Mouse (Mus musculus) G1E (cell line): Measurements from ENCODE around the gene Igsf6. TPM values are rescaled to one million over a fixed set of nuclear protein-coding genes. Genes with fewer than 3 reads are reported as not detected.

Experiments
- ATAC-seq: 2 replicates; pipeline ENCODE4 v1.8.0; 2016; ENCODE audit warnings: mild to moderate bottlenecking; ENCODE audit not compliant: insufficient number of reproducible peaks, poor library complexity, low FRiP score, severe bottlenecking; ENCODE audit errors: extremely low read depth
- DNase-seq: peaks from one replicate; pipeline ENCODE4 v3.0.0; 2012; ENCODE audit warnings: low spot score
- H3K27me3 ChIP-seq: 2 replicates; pipeline ENCODE4 v1.6.1; 2012; ENCODE audit warnings: mild to moderate bottlenecking, low read length, inconsistent platforms; ENCODE audit not compliant: insufficient read depth
- H3K36me3 ChIP-seq: replicated peaks from 2 replicates; pipeline ENCODE3; 2012; ENCODE audit warnings: mild to moderate bottlenecking, inconsistent platforms
- H3K4me1 ChIP-seq: 2 replicates; pipeline ENCODE4 v1.6.1; 2012; ENCODE audit warnings: low read depth, low read length, inconsistent platforms, mixed read lengths; ENCODE audit not compliant: insufficient read depth
- H3K4me3 ChIP-seq: 2 replicates; pipeline ENCODE4 v1.5.1; 2012; ENCODE audit warnings: low read depth, mild to moderate bottlenecking, inconsistent platforms, low read length, moderate library complexity, mixed read lengths
- H3K9me3 ChIP-seq: replicated peaks from 2 replicates; pipeline ENCODE4 v1.6.1; 2012; ENCODE audit warnings: inconsistent platforms
- CTCF ChIP-seq: IDR thresholded peaks from 2 replicates; pipeline ENCODE4 v1.5.1; 2012; ENCODE audit warnings: low read depth, low read length, inconsistent platforms, mixed read lengths
- GATA1 ChIP-seq: IDR thresholded peaks from 2 replicates; pipeline ENCODE4 v1.6.1; 2012; ENCODE audit warnings: borderline replicate concordance, low read length, inconsistent platforms, mixed read lengths
- GATA2 ChIP-seq: IDR thresholded peaks from 2 replicates; pipeline ENCODE4 v1.6.1; 2012; ENCODE audit warnings: low read depth, low read length, inconsistent platforms, borderline replicate concordance
- POLR2AphosphoS5 ChIP-seq: IDR thresholded peaks from 2 replicates; pipeline ENCODE4 v1.6.1; 2012; ENCODE audit warnings: low read depth, low read length, inconsistent platforms; ENCODE audit not compliant: insufficient replicate concordance
- TAL1 ChIP-seq: conservative IDR thresholded peaks from 2 replicates; pipeline ENCODE4 v1.6.1; 2012; ENCODE audit warnings: low read depth, low read length, inconsistent platforms, mixed read lengths
- polyA plus RNA-seq: library from polyadenylated mRNA; stranded (reverse); fragments of >175 nt; gene quantifications from 2 replicates; pipeline ENCODE4 v1.2.3, GENCODE M21; 2012
- total RNA-seq, 2 experiments: library from RNA; stranded (forward) in 1 of 2; stranded (reverse) in 1 of 2; fragments of 200-1000 nt in 1 of 2; fragments of >200 nt in 1 of 2; fragmentation: Nextera tagmentation in 1 of 2; gene quantifications; 2 replicates each; pipeline ENCODE4 v1.2.3; 2014 to 2017

The Igsf6 gene
- total and polyA plus RNA-seq, 3 experiments, result 0.07 to 0.33 TPM; not detected in 1

DNA sequence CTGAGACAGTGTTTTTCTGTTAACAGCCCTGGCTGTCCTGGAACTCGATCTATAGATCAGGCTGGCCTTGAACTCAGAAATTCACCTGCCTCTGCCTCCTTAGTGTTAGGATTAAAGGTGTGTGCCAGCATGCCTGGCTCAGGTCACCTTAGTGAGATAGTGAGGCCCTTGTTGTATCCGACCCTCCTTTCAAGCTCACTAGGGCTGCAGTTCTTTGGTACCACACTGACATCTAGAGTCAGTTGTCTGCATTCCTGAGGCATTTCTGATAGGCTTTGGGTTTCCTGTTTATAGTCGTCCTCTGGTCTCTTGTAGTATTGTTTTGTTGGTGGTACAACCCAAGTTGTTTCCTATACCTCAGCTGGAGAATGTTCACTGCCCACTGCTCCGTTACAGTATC is 10.1 kb downstream of the Igsf6 start:
- no peak for ATAC-seq
- Histone ChIP-seq H3K9me3 (peaks cover 5% of the 10 kb centered on the region; the same call in 1 of the 2 replicates), H3K27me3 (no peaks in the 10 kb centered on the region), H3K4me1 (no peaks in the 10 kb centered on the region), H3K4me3 (no peak overlapping the region), H3K36me3 (peaks cover 77% of the 10 kb centered on the region)
- no peak for TF ChIP-seq GATA2
- no peak for TF ChIP-seq CTCF
- no peak for TF ChIP-seq POLR2AphosphoS5
- TF ChIP-seq TAL1, result no peak
- TF ChIP-seq GATA1, result no peak
- DNase-seq, result no peak

DNA sequence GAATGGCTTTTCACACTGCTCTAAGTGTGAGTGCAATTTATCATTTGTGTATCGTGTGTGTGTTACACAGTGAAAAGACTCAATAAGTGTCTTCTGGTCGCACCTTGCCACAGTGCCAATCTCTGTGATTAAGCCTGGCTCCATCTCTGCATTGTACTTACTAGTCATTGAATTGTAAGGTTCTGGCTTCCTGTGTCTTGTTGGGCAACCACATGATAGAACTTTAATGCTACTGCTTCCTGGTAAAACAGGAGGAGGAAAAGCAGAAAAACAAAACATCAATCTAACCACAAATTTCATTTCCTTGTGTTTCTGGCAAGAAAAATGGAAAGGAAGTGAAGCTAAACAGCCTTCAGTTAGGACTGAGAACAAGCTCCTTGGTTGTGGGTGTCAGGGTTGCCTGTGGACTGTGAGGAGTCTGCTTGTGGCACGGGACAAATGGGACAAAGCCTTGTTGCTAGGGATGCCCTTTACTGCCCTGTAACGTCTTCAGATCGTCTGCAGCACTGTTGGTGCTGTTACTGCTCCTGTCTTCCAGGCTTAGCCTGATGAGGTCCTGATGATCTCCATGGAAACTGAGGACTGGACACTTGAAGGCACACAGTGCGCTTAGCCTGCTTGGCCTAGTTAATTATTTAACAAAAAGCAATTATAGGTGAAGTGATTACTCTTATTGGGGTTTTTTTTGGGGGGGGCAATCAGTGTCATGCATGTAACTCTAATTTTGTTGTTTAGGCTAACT is 14.7 kb downstream of the Igsf6 start:
- DNase-seq (no peak), ATAC-seq (no peak)
- no peaks in the 10 kb centered on the region; the same call in 1 of the 2 replicates for H3K4me1 ChIP-seq
- H3K36me3 ChIP-seq, result peaks cover 83% of the 10 kb centered on the region
- no peaks in the 10 kb centered on the region for H3K27me3 ChIP-seq
- H3K4me3 ChIP-seq, result no peak overlapping the region
- no peak for TF ChIP-seq GATA1
- TF ChIP-seq POLR2AphosphoS5, result no peak
- TF ChIP-seq GATA2, result no peak
- TF ChIP-seq CTCF, result no peak
- TF ChIP-seq TAL1, result no peak
- H3K9me3 ChIP-seq, result no peaks in the 10 kb centered on the region

DNA sequence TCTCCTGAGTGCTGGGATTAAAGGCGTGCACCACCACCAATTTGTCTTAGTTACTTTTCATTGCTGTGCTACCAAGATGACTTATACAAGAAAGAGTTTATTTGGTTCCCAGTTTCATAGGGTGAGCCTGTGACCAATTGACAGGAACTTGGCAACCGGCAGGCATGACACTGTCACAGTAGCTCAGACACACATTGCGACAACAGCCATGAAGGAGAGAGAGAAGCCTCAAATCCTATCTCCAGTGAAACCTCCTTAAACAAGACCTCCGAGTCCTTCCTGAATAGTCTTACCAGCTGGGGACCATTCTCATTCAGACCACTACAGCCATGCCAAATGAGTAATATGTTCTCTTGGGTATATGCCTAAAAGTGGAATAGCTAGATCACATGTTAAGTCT is 21.3 kb downstream of the Igsf6 start:
- H3K27me3 ChIP-seq, result no peaks in the 10 kb centered on the region
- peaks cover 86% of the 10 kb centered on the region for H3K36me3 ChIP-seq
- no peaks in the 10 kb centered on the region; the same call in 1 of the 2 replicates for H3K4me1 ChIP-seq
- no peak overlapping the region for H3K4me3 ChIP-seq
- ATAC-seq, result no peak
- no peaks in the 10 kb centered on the region for H3K9me3 ChIP-seq
- TF ChIP-seq TAL1 (no peak), CTCF (no peak), POLR2AphosphoS5 (no peak), GATA2 (no peak), GATA1 (no peak)
- DNase-seq, result no peak

DNA sequence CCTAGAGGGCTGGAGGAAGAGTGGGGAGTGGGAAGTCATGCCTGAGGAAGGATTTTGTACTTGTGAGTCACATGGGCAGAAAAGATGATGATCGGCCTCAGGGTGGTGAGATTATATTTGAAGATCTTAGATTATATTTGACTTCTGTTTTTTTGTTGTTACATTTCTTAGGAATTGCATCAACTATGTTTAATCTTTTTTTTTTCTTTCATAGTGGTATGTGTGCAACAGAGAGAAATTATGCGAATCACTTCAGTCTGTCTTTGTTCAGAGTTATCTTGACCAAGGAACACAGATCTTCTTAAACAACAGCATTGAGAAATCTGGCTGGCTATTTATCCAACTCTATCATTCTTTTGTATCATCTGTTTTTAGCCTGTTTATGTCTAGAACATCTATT is 26.7 kb downstream of the Igsf6 start:
- no peak overlapping the region for H3K4me3 ChIP-seq
- ATAC-seq, result no peak
- DNase-seq, result no peak
- H3K27me3 ChIP-seq, result no peaks in the 10 kb centered on the region
- H3K9me3 ChIP-seq, result no peaks in the 10 kb centered on the region
- H3K36me3 ChIP-seq, result peaks cover 40% of the 10 kb centered on the region
- TF ChIP-seq GATA2, result no peak
- TF ChIP-seq TAL1, result no peak
- no peak for TF ChIP-seq POLR2AphosphoS5
- TF ChIP-seq CTCF, result no peak
- no peak for TF ChIP-seq GATA1
- H3K4me1 ChIP-seq, result no peaks in the 10 kb centered on the region; the same call in none of the 2 replicates

DNA sequence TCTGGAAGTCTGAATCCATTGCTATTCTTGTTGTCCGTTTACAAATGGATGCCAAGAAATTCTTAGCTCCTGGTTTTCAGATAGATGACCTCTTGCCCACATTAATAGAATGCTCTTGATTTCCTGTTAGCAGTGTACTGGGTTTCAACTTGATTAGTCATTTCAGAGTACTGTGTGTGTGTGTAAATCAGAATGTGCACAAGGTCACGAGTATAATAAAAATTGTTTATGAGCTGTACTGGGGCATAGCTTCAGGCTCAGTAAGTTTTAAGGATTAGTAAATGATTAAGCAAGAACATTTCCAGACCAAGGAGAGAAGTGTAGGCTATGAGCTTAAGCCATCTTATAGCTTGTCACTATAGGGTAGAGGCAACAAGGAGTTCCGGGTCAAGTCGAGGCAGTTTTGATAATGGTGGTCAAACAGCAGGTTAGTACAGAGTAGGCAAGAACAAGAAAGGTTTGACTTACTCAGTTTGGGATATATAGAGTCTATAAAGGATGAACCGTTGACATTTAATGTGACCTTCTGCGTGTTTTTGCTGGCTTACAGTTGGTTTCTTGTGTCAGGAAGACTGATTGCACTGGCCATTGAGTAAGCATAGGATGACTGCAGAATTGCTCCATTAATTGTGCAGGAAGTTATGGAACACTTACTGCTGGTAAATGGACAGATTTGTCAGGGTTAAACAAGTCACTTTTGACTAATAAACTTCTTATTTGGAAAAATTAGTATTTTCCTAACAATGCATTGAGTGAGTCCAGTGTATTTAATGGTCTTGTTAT is 28.5 kb downstream of the Igsf6 start:
- TF ChIP-seq POLR2AphosphoS5, result no peak
- TF ChIP-seq GATA1, result no peak
- TF ChIP-seq GATA2, result no peak
- no peak for TF ChIP-seq TAL1
- TF ChIP-seq CTCF, result no peak
- H3K36me3 ChIP-seq, result peaks cover 32% of the 10 kb centered on the region
- no peak for DNase-seq
- H3K27me3 ChIP-seq, result no peaks in the 10 kb centered on the region
- peaks cover 1% of the 10 kb centered on the region for H3K4me1 ChIP-seq
- ATAC-seq, result no peak
- H3K9me3 ChIP-seq, result no peaks in the 10 kb centered on the region
- H3K4me3 ChIP-seq, result no peak overlapping the region

DNA sequence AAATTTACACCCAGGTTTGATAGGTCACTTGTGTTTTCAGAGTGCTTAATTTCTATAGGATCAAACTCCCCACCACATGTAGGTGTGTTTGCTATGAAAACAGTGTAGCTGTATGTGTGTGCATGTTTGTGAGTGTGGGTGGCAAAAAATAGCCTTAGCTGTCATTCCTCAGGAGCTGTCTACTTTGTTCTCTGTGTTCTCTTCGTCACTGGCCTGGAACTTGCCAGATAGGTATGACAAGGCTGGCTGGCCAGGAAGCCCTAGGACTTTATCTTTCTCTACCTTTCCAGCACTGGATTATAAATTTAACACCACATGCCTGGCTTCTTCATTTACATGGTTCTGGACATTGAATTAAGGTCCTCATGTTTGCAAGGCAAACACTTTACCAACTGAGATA is 30.1 kb downstream of the Igsf6 start:
- H3K4me1 ChIP-seq, result peaks cover 12% of the 10 kb centered on the region
- no peak for DNase-seq
- no peak overlapping the region for H3K4me3 ChIP-seq
- no peaks in the 10 kb centered on the region for H3K9me3 ChIP-seq
- peaks cover 30% of the 10 kb centered on the region for H3K36me3 ChIP-seq
- TF ChIP-seq GATA2, result no peak
- no peaks in the 10 kb centered on the region for H3K27me3 ChIP-seq
- ATAC-seq, result no peak
